Mouse (Mus musculus): ENCODE results near the gene Tiprl. TPM values are rescaled to one million over a fixed set of nuclear protein-coding genes. Genes with fewer than 3 reads are reported as not detected.

Tiprl gene
- 10 to 100 TPM; 32.1 to 34.1 TPM for total RNA-seq (2021)
- long read RNA-seq, experiment 1, full-length matches to known transcripts: 63 of 65 reads
- long read RNA-seq, experiment 1, partial matches to known transcripts: 0 of 65 reads
- long read RNA-seq, experiment 1, other reads (novel, unspliced or antisense): 2 of 65 reads
- long read RNA-seq, experiment 2, full-length matches to known transcripts: 61 of 67 reads
- long read RNA-seq, experiment 2, partial matches to known transcripts: 1 of 67 reads
- long read RNA-seq, experiment 2, other reads (novel, unspliced or antisense): 5 of 67 reads

DNA sequence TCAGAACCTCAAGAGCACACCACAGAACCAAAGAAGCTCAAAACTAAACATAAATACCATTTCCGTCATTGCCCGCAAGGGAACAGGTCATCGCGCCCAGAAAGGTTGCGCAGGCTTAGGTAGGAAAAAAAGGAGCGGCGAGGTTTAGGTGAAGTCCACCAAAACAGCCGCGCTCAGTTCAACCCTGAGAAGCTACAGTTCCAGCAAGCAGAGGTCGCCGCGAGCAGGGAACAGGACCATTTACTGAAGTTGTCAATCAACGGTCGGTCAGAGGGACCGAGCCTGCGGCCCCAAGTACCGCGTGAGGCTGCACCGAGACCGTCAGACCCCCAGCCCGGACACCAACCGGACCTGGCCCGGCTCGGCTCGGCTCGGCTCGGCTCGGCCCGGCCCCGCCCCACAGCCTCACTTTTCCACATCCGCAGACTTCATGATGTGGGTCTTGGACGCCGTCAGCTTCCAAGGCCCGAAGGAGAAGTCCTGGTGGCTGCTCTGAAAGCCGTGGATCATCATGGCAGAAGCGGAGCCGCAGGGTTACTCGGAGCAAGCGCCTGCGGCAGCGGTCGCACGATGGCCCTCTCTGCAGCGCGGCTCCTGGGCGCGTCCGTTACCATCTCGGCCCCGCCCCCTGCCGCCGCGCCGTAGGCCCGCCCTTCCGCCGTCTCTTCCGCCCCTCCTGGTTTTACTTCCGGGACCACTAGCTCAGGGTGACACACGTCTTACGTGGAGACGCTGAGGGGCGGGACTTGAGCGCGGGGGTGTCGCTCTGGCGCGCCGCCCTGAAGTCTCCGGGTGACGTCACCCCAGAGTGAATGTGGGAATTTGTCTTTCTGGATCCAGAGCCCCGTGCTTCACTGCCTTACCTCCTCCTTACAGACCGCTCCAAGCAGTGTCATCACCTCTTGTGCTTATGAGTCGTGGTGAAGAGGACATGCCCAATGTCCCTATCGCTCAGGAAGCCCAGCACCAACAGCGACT lies at the start of gene Tiprl:
Tiprl (minus strand) TSS at position 676 of the 978 bp plus-strand sequence.
- peak; percentile 94 to 96 for DNase-seq (ENCODE audit: low spot score in 2 of 2)

DNA sequence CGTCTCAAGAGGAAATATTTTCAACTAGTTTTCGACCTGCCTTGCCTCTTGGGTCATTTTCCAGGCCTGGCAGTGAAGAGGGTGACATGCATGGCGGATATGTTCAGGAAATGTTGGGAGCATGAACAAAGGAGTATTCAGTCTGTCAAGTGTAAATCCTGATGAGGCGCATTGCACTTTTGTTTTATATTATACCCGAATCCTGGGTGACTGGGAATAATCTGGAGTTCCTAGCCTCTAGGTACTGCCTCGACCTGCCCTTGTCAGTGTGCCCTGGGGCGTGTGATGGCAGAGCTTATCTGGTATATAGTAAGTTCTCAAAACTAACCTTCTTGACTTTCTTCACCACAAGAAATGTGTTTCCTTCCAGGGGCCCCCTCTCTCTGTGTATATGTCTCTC lies 47.3 kb upstream of the Tiprl start:
- DNase-seq (ENCODE audit: low spot score in 2 of 2): no peak

DNA sequence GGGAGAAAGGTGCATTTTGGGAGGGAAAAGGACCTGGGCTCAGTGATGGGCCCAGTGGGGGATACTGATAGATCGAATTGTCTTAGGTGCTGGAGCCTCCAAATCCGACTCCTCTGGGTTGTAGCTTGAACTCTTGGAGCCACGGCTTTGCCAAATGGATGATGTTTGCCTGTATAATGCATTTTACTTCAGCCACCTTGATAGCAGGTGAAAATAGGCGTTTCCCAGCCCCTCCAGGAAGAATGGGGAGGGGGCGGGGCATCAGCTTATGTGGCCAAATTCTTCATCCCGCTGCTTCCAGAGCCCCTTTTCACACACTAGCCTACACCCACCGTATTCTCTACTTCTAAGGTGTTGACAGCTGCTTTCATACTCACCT lies 46.2 kb upstream of the Tiprl start:
- DNase-seq (ENCODE audit: low spot score in 2 of 2): no peak

DNA sequence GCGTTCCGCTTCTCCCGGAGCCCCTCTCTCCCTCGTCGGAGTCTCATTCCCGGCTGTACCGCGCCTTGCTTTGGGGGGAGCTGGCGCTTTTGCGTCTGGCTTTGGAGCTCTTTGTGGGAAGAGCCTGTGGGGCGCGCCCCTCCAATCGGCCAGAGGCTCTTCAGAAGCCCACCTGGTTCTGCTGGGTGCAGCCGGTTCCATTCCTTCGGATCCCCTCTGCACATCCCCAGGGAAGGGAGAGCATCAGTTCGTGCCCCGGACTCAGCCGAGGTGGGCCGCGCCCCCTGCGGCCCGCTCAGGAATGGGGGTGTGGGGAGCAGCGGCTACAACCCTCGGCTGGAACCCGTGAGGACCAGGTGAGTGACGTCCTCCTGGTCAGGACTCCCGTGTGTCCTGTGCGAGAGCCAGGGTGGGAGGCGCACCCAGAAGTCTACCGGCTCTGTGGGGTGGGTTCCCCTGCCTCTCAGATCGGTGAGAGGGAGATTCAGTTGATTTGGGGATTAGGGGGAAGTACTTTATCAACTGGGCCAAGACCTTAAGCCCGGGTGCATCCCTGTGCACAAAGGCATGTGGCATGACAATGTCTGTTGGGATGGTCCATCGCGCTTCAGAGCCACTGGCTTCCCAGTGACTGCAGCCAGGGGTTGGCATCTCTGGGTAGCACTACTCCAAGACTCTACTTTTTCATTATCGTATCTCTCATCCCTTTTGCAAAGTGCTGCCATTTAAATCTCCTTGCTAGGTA lies 45.6 kb upstream of the Tiprl start:
- no peak for DNase-seq (ENCODE audit: low spot score in 2 of 2)

DNA sequence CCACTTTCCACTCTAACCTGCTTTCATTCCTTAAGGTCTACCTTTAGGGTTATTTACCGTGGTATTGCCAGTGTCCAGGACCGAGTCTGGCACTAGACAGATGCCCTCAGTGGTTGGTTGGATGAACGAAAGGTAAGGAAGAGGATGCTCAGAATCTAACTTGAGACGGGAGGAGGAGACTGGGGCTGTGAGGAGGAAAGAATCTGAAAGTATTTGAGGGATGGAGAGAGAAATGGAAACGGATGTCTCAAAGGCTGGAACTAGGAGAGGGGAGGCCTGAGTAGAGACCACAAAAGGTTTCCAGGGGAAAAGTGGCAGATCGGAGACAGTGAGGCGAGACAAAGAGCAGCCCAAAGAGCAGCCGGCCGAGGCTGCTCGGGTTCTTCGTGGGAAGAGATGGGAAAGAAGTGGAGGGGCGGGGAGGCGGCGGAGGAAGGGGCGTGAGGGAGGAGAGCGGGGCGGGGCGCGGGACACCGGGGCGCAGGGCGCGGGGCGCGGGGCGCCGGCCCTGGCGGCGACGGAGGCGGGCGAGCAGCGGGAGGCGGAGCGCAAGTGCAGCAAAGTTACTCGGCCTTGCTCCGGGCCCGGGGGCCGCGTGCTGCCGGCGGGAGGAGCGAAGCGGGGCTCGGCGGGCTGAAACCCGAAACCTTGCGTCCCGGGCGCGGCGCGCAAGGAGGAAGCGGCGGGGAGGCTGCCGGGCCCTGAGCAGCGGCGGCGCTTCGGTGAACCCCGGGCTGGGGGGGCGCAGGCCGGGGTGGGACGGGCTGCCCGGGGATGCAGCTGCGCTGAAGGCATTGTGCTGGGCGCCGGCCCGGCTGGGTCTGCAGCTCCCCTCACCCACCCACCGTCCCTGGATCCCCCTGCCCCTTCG lies 44.8 kb upstream of the Tiprl start:
- DNase-seq (ENCODE audit: low spot score in 2 of 2): peak; percentile 61 to 82

DNA sequence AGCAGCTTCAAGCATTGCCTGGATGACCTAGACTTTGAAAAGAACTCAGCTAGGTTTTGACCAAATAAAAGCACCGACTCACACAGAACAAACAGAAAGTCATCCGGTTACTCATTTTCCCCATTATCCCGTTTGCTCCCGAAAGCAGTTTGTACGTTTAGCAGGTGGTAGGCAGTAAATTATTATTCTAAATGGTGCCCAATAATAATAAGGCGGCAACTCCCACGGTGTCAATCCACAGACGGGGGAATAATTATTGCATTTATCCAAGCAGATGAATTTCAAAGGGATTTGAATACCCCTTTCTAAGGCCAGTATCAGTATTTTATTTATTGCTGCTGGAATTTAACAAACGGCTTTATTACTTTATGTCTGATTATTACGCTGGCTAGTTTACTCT lies 43.9 kb upstream of the Tiprl start:
- no peak for DNase-seq (ENCODE audit: low spot score in 2 of 2)

DNA sequence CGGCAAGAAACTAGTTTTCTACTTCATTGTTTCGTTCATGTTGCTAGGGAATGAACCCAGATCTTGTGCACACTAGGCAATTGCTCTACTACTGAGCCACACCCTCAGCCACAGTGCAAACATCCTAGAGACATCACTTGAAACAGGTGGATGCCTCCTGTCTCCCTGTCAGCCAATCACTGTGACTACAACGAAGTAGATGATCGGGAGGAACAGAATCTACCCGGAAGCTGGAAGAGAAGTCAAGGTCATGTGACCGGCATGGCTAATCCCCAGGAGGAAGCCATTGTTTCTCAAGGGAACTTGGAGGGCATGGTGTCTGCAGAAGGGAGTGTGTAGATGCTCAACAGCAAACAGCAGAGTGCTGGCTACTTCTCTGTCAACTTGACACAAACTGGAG lies 38.1 kb upstream of the Tiprl start:
- no peak for DNase-seq (ENCODE audit: low spot score in 2 of 2)

DNA sequence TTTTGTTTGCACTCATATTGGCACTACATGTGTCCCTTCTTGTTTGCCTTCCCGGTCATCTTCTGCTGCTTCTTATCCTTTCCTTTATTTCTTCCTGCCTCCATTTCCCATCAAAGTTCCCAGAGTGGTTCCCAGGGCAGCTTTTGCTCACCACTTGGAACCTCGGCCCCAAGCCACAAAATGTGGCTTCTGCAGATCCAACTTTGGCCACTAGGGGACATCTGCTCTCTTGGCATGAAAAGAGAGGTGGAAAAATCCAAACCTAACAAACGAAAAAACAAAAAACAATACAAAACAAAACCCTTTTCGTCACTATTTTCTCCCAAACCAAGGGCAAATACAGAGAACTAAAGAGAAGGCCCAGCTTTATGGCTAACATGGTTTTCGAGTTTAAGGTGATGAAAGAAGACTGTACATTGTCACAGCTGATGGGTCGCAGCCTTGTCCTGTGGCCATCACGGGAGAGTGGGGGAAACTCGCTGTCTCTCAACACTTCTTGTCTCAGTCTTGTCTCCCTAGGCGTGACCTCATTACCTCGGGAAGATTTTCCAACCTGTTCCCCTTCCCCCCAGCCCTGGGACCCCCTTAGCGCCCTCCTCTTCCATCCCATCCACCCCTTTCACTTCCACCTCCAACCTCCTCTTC lies 15.4 kb upstream of the Tiprl start:
- DNase-seq (ENCODE audit: low spot score in 2 of 2): peak; percentile 32 to 65

DNA sequence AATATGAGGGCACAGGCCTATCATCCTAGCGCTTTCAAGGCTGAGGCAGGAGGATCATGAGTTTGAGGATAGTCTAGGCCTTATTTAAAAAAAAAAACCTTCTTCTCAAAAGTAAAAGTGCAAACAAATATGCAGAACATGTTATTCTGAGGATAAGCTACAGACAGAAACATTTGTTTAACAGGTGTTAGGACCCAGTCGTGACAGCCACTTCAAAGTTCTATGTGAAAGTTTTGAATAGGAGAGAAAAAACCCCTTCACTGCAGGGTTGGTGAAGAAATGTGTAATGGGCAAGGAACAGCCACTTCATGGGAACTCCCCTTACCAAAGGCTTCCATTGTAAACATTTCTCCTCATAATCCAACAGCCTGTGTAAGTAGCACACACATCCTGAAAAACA lies 13.8 kb upstream of the Tiprl start:
- DNase-seq (ENCODE audit: low spot score in 2 of 2): no peak

DNA sequence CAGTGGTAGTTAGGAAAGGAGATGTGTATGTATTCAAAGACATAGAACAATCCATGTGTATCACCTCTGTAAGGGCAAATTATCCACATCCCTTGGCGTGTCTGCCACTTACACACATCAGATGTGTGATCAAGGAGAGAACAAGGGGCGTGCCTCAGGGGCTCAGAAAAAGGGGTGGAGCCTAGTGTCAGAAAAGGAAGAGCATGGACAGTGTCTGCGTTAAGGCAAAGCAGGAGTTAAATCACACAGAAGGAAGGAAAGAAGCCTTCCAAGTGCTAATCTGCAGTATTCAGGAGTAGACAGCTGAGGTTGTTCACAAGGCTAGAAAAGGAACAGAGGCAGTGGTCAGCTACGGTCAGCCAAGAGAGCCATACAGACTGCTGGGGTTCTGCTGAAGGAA lies 12.0 kb upstream of the Tiprl start:
- DNase-seq (ENCODE audit: low spot score in 2 of 2): no peak

DNA sequence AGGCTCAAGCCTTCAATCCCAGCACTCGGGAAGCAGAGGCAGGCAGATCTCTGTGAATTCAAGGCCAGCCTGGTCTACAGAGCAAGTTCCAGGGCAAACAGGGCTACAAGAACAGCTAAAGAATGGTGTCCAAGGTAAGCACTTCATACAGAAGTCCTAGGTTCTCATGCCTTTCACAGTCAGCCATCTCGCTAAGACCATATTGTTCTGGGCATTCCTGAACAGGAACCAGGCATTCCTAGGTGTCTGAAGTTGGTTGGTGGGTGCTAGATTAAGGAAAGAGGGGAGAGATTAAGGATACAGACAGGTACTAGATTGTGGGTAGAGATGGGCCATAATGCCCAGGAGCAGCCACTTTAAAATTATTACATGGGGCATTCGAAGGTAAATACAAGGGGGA lies 11.0 kb upstream of the Tiprl start:
- DNase-seq (ENCODE audit: low spot score in 2 of 2): no peak

DNA sequence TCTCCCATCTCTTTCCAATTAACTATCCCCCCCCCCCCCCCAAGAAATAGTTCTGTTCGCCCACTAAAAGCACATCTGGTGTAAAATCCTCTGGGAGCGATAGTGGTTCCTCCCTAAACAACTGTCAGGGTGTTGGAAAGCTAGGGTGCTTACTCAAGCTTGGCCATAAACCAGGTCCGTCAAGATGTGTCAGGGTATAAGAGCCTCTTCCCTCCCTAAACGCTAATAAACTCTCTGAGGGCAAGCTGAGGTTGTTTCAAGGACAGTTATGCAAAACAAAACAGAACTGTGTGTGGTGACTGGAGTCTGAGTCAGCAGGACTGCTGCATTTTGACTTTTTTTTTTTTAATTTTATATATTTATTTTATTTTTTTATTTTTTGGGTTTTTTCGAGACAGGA lies 10.3 kb upstream of the Tiprl start:
- DNase-seq (ENCODE audit: low spot score in 2 of 2): no peak

DNA sequence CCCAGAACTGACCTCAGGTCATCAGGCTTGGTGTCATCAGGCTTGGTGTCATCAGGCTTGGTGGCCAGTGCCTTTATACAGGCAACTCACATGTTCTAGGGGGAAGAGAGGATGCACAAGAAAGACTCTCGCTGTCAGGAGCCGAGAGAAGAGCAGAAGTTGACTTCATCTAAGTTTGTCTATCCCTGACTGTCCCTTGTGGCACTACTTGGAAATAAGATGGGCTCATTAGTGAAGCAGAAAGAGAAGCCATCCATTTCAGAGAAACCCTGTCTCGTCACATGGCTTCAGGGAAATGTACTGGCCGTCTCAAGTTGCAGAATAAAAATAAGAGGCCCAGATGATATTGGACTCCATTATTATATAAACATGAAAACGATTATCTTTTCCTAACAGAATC lies 9.8 kb upstream of the Tiprl start:
- no peak for DNase-seq (ENCODE audit: low spot score in 2 of 2)

DNA sequence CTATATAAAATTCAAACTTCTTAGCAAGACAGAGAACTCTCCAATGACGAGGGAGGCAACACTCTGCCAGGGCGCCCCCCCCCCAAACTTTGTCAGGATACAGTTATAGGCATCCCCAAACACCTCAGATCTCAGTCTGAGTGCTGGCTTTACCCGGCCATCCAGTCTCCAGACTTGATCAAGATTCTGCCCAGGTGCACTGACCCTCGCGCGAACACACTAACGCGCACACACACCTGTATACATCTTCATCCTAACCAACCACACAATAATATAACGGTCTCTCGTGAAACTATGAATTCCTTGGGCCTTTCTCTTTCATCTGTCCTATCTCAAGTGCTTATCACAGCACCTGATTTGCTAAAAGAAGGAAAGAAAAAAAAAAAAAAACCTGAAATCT lies 950 bp downstream of the Tiprl start:
- no peak for DNase-seq (ENCODE audit: low spot score in 2 of 2)

DNA sequence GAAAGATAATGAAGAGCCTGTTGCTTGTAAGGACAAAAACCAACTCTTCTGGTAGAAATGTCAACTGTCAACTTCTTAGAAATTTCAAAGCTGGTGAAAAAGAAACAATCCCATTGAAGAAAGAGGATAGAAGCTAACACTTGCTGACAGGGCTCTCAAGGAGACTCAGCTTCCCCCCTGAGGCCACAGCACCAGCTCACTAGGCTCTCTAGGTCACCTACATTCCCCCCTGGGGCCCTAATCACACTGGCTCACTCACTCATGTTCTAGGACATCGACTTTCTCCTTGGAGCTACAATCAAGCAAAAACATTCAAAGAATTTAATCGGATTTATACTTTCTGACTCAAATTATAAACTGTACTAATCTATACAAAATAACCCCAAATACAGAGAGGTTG lies 3.0 kb downstream of the Tiprl start:
- no peak for DNase-seq (ENCODE audit: low spot score in 2 of 2)

DNA sequence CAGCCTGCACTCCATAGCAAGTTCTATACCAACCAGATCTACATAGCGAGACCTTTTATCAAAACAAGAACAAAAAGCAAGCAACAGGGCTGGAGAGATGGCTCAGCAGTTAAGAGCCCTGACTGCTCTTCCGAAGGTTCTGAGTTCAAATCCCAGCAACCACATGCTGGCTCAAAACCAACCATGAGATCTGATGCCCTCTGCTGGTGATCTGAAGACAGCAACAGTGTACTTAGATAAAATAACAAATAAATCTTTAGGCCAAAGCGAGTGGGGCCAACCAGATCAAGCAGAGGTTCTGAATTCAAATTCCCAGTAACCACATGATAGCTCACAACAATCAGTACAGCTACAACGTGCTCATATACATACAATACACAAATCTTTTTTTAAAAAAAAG lies 6.1 kb downstream of the Tiprl start:
- DNase-seq (ENCODE audit: low spot score in 2 of 2): no peak

DNA sequence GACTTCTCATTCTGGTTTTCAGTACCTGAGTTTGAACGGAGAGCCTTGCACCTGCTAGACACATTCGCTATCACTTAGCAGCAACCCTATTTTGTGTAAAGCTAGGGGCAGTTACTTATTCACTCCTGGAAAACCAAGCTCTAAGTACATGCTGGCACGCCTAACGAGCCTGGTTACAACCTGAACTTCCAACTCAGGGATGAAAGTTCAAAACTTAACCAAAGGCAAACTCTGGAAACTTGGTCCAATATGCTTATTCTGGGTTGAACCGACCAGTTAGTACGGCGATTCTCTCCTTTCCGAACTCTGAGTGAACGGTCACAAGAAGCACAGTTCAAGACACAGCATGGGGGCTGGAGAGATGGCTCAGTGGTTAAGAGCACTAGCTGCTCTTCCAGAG lies 7.2 kb downstream of the Tiprl start:
- no peak for DNase-seq (ENCODE audit: low spot score in 2 of 2)

DNA sequence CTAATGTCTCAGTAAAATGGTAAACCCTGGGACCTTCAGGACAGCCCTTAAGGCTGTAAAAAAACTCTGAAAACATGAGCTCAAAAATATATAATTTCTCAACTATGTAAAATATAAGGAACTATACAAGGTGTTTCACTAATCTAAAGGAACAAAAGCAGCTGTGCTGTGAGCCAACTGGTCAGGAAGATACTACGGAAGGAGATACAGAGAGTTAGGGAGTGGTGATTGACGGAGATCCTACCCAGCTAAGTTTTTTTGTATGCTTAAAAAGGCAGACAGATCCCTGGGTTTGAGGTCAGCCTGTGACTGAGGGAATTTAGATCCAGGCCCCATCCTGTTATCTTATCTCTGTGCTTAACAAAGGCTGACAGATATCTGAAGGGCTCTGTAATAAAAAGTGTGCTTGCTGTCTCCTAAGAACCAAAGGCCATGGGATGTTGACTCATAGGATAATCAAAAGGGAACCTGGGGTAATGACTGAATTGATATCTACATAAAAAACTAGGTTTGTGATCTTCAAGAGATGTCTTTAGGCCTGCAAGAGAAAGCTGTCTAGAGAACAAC lies 19.7 kb downstream of the Tiprl start:
- DNase-seq (ENCODE audit: low spot score in 2 of 2): no peak

DNA sequence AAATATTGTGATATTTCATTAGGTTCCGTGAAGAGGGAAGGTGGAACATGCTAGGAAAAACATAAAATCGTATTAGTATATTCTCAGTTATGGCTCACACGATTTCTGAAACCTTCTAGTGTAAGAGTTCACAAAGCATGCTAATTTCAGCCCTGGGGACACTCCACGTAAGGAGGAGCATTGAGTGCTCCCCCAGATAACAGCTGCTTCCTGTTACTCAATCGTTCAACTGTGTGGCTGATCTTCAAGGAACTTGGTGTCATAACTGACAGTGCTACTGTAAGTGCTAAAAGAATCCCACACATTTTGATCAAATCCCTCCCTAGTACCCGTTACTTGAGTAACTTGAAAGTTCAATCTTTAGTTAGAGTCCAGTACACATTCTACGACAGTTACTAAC lies 21.0 kb downstream of the Tiprl start:
- DNase-seq (ENCODE audit: low spot score in 2 of 2): no peak

DNA sequence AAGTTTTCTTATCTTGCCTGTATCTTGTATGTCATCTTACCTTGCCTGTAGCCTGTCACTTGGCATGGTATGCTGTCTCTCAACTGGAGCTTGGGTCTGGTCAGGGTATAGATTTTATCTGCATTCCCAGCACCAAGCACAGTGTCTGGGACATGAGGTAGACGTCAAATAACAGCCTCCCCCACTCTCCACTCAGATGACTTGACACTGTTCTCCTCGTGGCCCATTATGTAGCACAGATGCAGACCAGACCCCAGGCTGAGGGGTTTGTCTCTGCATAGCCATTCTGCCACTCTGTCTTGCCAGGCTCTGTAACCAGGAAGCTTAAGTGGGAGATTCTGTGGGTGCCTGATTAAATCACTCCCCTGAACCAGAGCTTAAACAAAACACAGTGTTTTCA lies 31.2 kb downstream of the Tiprl start:
- DNase-seq (ENCODE audit: low spot score in 2 of 2): no peak
